Mouse (Mus musculus) ES-Bruce4 (cell line): ENCODE data around the gene Timm44.

Experiments
- EP300 ChIP-seq: IDR thresholded peaks from 2 replicates; pipeline ENCODE4 v1.6.1; 2011; ENCODE audit warnings: low read depth, low read length; ENCODE audit not compliant: insufficient read depth
- POLR2A ChIP-seq: IDR thresholded peaks from one replicate; pipeline ENCODE4 v1.8.1; 2011; ENCODE audit warnings: low read length; ENCODE audit not compliant: insufficient read depth

DNA sequence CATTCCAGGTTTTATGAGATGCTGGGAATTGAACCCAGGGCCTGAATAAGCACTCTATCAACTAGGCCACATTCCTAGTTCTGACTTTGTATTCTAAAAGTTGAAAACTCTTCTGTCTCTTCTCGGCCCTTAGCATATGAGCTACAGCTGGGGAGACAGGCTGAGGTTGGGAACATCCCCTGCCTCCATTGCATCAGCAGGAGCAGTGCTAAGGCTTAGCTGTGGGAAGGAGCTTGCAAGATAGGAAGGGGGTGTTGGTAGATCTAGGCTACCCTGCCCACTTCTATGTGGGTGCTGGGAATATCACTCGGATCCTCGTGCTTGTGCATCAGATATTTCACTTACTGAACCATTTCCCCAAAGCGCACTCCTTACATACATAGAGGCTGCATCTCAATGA lies 47.8 kb downstream of the Timm44 start:
- TF ChIP-seq EP300 (no peak), POLR2A (no peak)
